8 mouse cellular contexts compared by ENCODE assay signal in genomic region chr6:100074672-100075335, GRCm38 (mm10).
DNase-seq lines count a peak whose midpoint lies in the region; ATAC-seq and TF ChIP-seq lines count a peak whose summit lies in the region.

No protein-coding gene starts in this region.

- no peak for TF ChIP-seq POLR2A in liver, adult 2 months (IDR thresholded peaks at IDR 0.05; ENCODE audit: extremely low read depth, insufficient read depth, low read length)

- H3K4me1 ChIP-seq in liver, adult 2 months (ENCODE audit: control insufficient read depth, insufficient read depth, low read length): peaks cover 6% of the 10 kb centered on the region; the same call in 1 of the 2 replicates
- no peaks in the 10 kb centered on the region for H3K4me1 ChIP-seq in liver, embryonic 12.5 days
- H3K4me1 ChIP-seq in embryonic facial prominence, embryonic 14.5 days (ENCODE audit: control insufficient read depth, insufficient read depth, low read length): peaks cover 22% of the 10 kb centered on the region
- H3K4me1 ChIP-seq in hindbrain, embryonic 11.5 days (replicated peaks; ENCODE audit: control insufficient read depth, insufficient read depth, low read length): peaks cover 2% of the 10 kb centered on the region; the same call in 1 of the 2 replicates
- peaks cover 12% of the 10 kb centered on the region for H3K4me1 ChIP-seq in limb, embryonic 15.5 days
- peaks cover 16% of the 10 kb centered on the region; the same call in 1 of the 2 replicates for H3K4me1 ChIP-seq in stomach, embryonic 14.5 days (ENCODE audit: control insufficient read depth, insufficient read depth, low read length)

- H3K27ac ChIP-seq in liver, adult 2 months (replicated peaks; ENCODE audit: insufficient read depth, low read depth, low read length): no peak overlapping the region
- no peak overlapping the region for H3K27ac ChIP-seq in liver, embryonic 12.5 days
- H3K27ac ChIP-seq in embryonic facial prominence, embryonic 14.5 days (replicated peaks; ENCODE audit: low read depth, low read length): no peak overlapping the region
- no peak overlapping the region for H3K27ac ChIP-seq in hindbrain, embryonic 11.5 days (ENCODE audit: low read depth, low read length)
- H3K27ac ChIP-seq in limb, embryonic 15.5 days: no peak overlapping the region
- H3K27ac ChIP-seq in stomach, embryonic 14.5 days (ENCODE audit: low read length): peak overlapping the region; percentile 52; the same call in 1 of the 2 replicates

- peak; percentile 85 for DNase-seq in liver, adult 2 months (ENCODE audit: extremely low read depth, low read depth, low spot score)
- DNase-seq in embryonic facial prominence, embryonic 14.5 days (ENCODE audit: low spot score): peak; percentile 91
- DNase-seq in hindbrain, embryonic 11.5 days (ENCODE audit: low spot score): peak; percentile 60
- no peak for DNase-seq in right cerebral cortex, adult 2 months (ENCODE audit: low spot score in 2 of 2)

- no peaks in the 10 kb centered on the region for H3K36me3 ChIP-seq in liver, adult 2 months (ENCODE audit: control insufficient read depth, insufficient read depth, low read length)
- H3K36me3 ChIP-seq in liver, embryonic 12.5 days: no peaks in the 10 kb centered on the region
- H3K36me3 ChIP-seq in embryonic facial prominence, embryonic 14.5 days (ENCODE audit: control insufficient read depth, insufficient read depth, low read length): no peaks in the 10 kb centered on the region
- no peaks in the 10 kb centered on the region for H3K36me3 ChIP-seq in hindbrain, embryonic 11.5 days (ENCODE audit: control insufficient read depth, insufficient read depth, low read length)
- H3K36me3 ChIP-seq in limb, embryonic 15.5 days: no peaks in the 10 kb centered on the region
- no peaks in the 10 kb centered on the region for H3K36me3 ChIP-seq in stomach, embryonic 14.5 days (ENCODE audit: control insufficient read depth, insufficient read depth, low read length)

- no peak for ATAC-seq in liver, embryonic 12.5 days
- peak; percentile 28 for ATAC-seq in embryonic facial prominence, embryonic 14.5 days (ENCODE audit: low read depth)
- ATAC-seq in hindbrain, embryonic 11.5 days (ENCODE audit: low FRiP score): peak; percentile 54; the same call in 1 of the 2 replicates
- 0 out of 2 replicates have a peak, but pooled peaks have one; percentile 36 for ATAC-seq in limb, embryonic 15.5 days (ENCODE audit: insufficient number of reproducible peaks, low FRiP score, low TSS enrichment, low read depth)
- peak; percentile 65; the same call in 1 of the 2 replicates for ATAC-seq in stomach, embryonic 14.5 days (ENCODE audit: insufficient number of reproducible peaks, insufficient read depth, low FRiP score, low read depth)
- ATAC-seq in monocyte, adult 5-6 weeks (replicated peaks; ENCODE audit: insufficient number of reproducible peaks, low FRiP score, low TSS enrichment, poor library complexity, severe bottlenecking): no peak

- no peak overlapping the region for H3K4me2 ChIP-seq in liver, embryonic 12.5 days
- peak overlapping the region; percentile 15; the same call in 1 of the 2 replicates for H3K4me2 ChIP-seq in embryonic facial prominence, embryonic 14.5 days (ENCODE audit: low read depth, low read length)
- H3K4me2 ChIP-seq in hindbrain, embryonic 11.5 days (replicated peaks; ENCODE audit: low read depth, low read length): no peak overlapping the region
- no peak overlapping the region for H3K4me2 ChIP-seq in limb, embryonic 15.5 days
- no peak overlapping the region for H3K4me2 ChIP-seq in stomach, embryonic 14.5 days (replicated peaks; ENCODE audit: low read depth, low read length)

- H3K27me3 ChIP-seq in liver, adult 2 months (ENCODE audit: control insufficient read depth, insufficient read depth, low read length): no peaks in the 10 kb centered on the region
- 0 out of 2 replicates have a peak, but pooled peaks cover 3% of the 10 kb centered on the region for H3K27me3 ChIP-seq in liver, embryonic 12.5 days (replicated peaks)
- H3K27me3 ChIP-seq in embryonic facial prominence, embryonic 14.5 days (replicated peaks; ENCODE audit: control insufficient read depth, insufficient read depth, low read length): no peaks in the 10 kb centered on the region
- H3K27me3 ChIP-seq in hindbrain, embryonic 11.5 days (ENCODE audit: control insufficient read depth, insufficient read depth, low read length): no peaks in the 10 kb centered on the region
- 0 out of 2 replicates have a peak, but pooled peaks cover 4% of the 10 kb centered on the region for H3K27me3 ChIP-seq in limb, embryonic 15.5 days
- no peaks in the 10 kb centered on the region for H3K27me3 ChIP-seq in stomach, embryonic 14.5 days (ENCODE audit: control insufficient read depth, insufficient read depth, low read length)

- 24% methylated on average over 10 of the region's 10 CpGs for WGBS in liver, adult 2 months
- 32% methylated on average over 10 of the region's 10 CpGs for WGBS in liver, embryonic 12.5 days (ENCODE audit: insufficient replicate concordance)
- WGBS in embryonic facial prominence, embryonic 14.5 days: 7% methylated on average over 9 of the region's 10 CpGs
- WGBS in hindbrain, embryonic 11.5 days: 24% methylated on average over 10 of the region's 10 CpGs
- 3% methylated on average over 10 of the region's 10 CpGs for WGBS in limb, embryonic 15.5 days
- 7% methylated on average over 10 of the region's 10 CpGs for WGBS in stomach, embryonic 14.5 days

- no peak for TF ChIP-seq CTCF in liver, adult 2 months (IDR thresholded peaks at IDR 0.05; ENCODE audit: low read depth, low read length)

- no peak overlapping the region for H3K9ac ChIP-seq in liver, adult 2 months (ENCODE audit: low read depth, low read length)
- H3K9ac ChIP-seq in liver, embryonic 12.5 days: no peak overlapping the region
- no peak overlapping the region for H3K9ac ChIP-seq in embryonic facial prominence, embryonic 14.5 days (ENCODE audit: low read depth, low read length)
- no peak overlapping the region for H3K9ac ChIP-seq in hindbrain, embryonic 11.5 days (ENCODE audit: low read depth, low read length)
- H3K9ac ChIP-seq in limb, embryonic 15.5 days: no peak overlapping the region
- no peak overlapping the region for H3K9ac ChIP-seq in stomach, embryonic 14.5 days (replicated peaks; ENCODE audit: low read depth, low read length)

- no peaks in the 10 kb centered on the region; the same call in 1 of the 2 replicates for H3K9me3 ChIP-seq in liver, embryonic 12.5 days (replicated peaks)
- H3K9me3 ChIP-seq in embryonic facial prominence, embryonic 14.5 days (ENCODE audit: control insufficient read depth, low read length): 0 out of 2 replicates have a peak, but pooled peaks cover 6% of the 10 kb centered on the region
- no peaks in the 10 kb centered on the region for H3K9me3 ChIP-seq in hindbrain, embryonic 11.5 days (ENCODE audit: control insufficient read depth, low read length)
- H3K9me3 ChIP-seq in limb, embryonic 15.5 days: no peaks in the 10 kb centered on the region
- H3K9me3 ChIP-seq in stomach, embryonic 14.5 days (ENCODE audit: control insufficient read depth, low read depth, low read length): 0 out of 2 replicates have a peak, but pooled peaks cover 5% of the 10 kb centered on the region

- H3K4me3 ChIP-seq in liver, adult 2 months (ENCODE audit: insufficient read depth, low read depth, low read length): no peak overlapping the region
- H3K4me3 ChIP-seq in liver, embryonic 12.5 days: no peak overlapping the region
- H3K4me3 ChIP-seq in embryonic facial prominence, embryonic 14.5 days (ENCODE audit: low read depth, low read length): no peak overlapping the region
- no peak overlapping the region for H3K4me3 ChIP-seq in hindbrain, embryonic 11.5 days (ENCODE audit: low read depth, low read length)
- H3K4me3 ChIP-seq in limb, embryonic 15.5 days: no peak overlapping the region
- H3K4me3 ChIP-seq in stomach, embryonic 14.5 days (ENCODE audit: low read depth, low read length): no peak overlapping the region

- no peaks in the 10 kb centered on the region for H3K79me2 ChIP-seq in liver, adult 2 months (ENCODE audit: control insufficient read depth, insufficient read depth, low read length)

Comparison
In these comparisons a context has a peak if more than half of its experiments do, and no peak if none do; other contexts are left out.
1. DNase-seq: peak in liver, adult 2 months (single experiment), embryonic facial prominence, embryonic 14.5 days (single experiment) and hindbrain, embryonic 11.5 days (single experiment); none in right cerebral cortex, adult 2 months (0 of 2).
2. ATAC-seq: peak in embryonic facial prominence, embryonic 14.5 days (single experiment), hindbrain, embryonic 11.5 days (single experiment), limb, embryonic 15.5 days (single experiment) and stomach, embryonic 14.5 days (single experiment); none in liver, embryonic 12.5 days (single experiment) and monocyte, adult 5-6 weeks (single experiment).